Mouse (Mus musculus) left cerebral cortex, postnatal 10 days (tissue): ENCODE results near the gene Gm5134. TPM values are rescaled to one million over a fixed set of nuclear protein-coding genes. Genes with fewer than 3 reads are reported as not detected.

Experiments
- microRNA-seq: library from miRNA; unstranded; fragments of <30 nt; microRNA quantifications from one replicate; pipeline ENCODE4 v1.2.0, GENCODE M21; 2022
- total RNA-seq, 2 experiments: library from RNA; stranded (reverse); gene quantifications; 2 replicates each; pipeline ENCODE4 v1.2.3; 2021

Gm5134 gene
- total RNA-seq, 2 experiments from 2014 or later: 0.16 TPM; not detected in 1

Small RNA genes lying within 50 kb of the gene (microRNA-seq; reads per million reads assigned to microRNA genes)
- gene Mir6409: not detected

Other genes with a start within 250 kb of the Gm5134 start
- 10 to 100 TPM; 83.7 to 84.3 TPM for gene Cabin1, start 190.2 kb upstream of the Gm5134 start, total RNA-seq
- gene Ddt, start 181.1 kb upstream of the Gm5134 start, total RNA-seq: 10 to 100 TPM; 34.4 to 39.3 TPM
- not detected for gene Gm20441, start 173.6 kb upstream of the Gm5134 start, total RNA-seq
- gene Gstt3, start 173.1 kb upstream of the Gm5134 start, total RNA-seq: under 1 TPM; 0.61 to 0.71 TPM
- 1 to 10 TPM; 3.8 TPM for gene Gstt1, start 155.9 kb upstream of the Gm5134 start, total RNA-seq
- gene Gstt4, start 132.0 kb upstream of the Gm5134 start, total RNA-seq: not detected
- 1 to 10 TPM; 3.5 to 4.6 TPM for gene Gstt2, start 117.1 kb upstream of the Gm5134 start, total RNA-seq
- gene Mif, start 94.3 kb upstream of the Gm5134 start, total RNA-seq: 100 to 1,000 TPM; 771 to 828 TPM
- gene Derl3, start 61.1 kb upstream of the Gm5134 start, total RNA-seq: 1 to 10 TPM; 1.5 to 3.0 TPM
- 10 to 100 TPM; 92.6 to 100.0 TPM for gene Smarcb1, start 32.9 kb upstream of the Gm5134 start, total RNA-seq
- 100 to 1,000 TPM; 155 to 181 TPM for gene Chchd10, start 21.4 kb upstream of the Gm5134 start, total RNA-seq
- gene Mmp11, start 18.0 kb upstream of the Gm5134 start, total RNA-seq: 1 to 10 TPM; 2.5 to 2.6 TPM
- under 1 TPM in 1 of 2 experiments, not detected in 1; 0.49 TPM for gene Gm867, start 13.8 kb upstream of the Gm5134 start, total RNA-seq
- not detected for gene Vpreb3, start 11.5 kb upstream of the Gm5134 start, total RNA-seq
- gene Zfp280b, start 78.1 kb downstream of the Gm5134 start, total RNA-seq: 1 to 10 TPM; 7.9 to 9.2 TPM
- gene Slc5a4b, start 156.4 kb downstream of the Gm5134 start, total RNA-seq: not detected
- under 1 TPM in 1 of 2 experiments, not detected in 1; 0.26 TPM for gene Slc5a4a, start 192.9 kb downstream of the Gm5134 start, total RNA-seq